Mouse (Mus musculus) megakaryocyte, adult 5-6 weeks (primary cell): ENCODE results near the gene Cpa3. TPM values are rescaled to one million over a fixed set of nuclear protein-coding genes. Genes with fewer than 3 reads are reported as not detected.

Source experiments
- total RNA-seq, 2 experiments: library from RNA; stranded (forward) in 1 of 2; stranded (reverse) in 1 of 2; fragments of 153-499, 151-499 nt in 1 of 2; fragments of 221-1000, 200-1000 nt in 1 of 2; gene quantifications; 2 replicates each; pipeline versions ENCODE4 v1.2.3 to v1.2.4; 2015 to 2017

The Cpa3 gene
- total RNA-seq, 2 experiments from 2014 or later: 76.1 to 191 TPM

Other genes with a start within 250 kb of the Cpa3 start
- gene Hps3, start 206.9 kb downstream of the Cpa3 start, total RNA-seq (2015): 109 and 112 TPM in 2 replicates
- gene Hps3, start 206.9 kb downstream of the Cpa3 start, total RNA-seq (2017): 88.3 and 94.4 TPM in 2 replicates
- 57.8 and 70.3 TPM in 2 replicates for gene Hltf, start 184.4 kb downstream of the Cpa3 start, total RNA-seq (2015)
- gene Hltf, start 184.4 kb downstream of the Cpa3 start, total RNA-seq (2017): 51.8 and 58.5 TPM in 2 replicates
- 190 and 197 TPM in 2 replicates for gene Gyg, start 86.9 kb downstream of the Cpa3 start, total RNA-seq (2015)
- 64.1 and 69.4 TPM in 2 replicates for gene Gyg, start 86.9 kb downstream of the Cpa3 start, total RNA-seq (2017)
- not detected in 2 replicates for gene Cpb1, start 33.6 kb upstream of the Cpa3 start, total RNA-seq (2015)
- gene Cpb1, start 33.6 kb upstream of the Cpa3 start, total RNA-seq (2017): not detected in 2 replicates
- not detected in 2 replicates for gene Agtr1b, start 125.0 kb upstream of the Cpa3 start, total RNA-seq (2015)
- gene Agtr1b, start 125.0 kb upstream of the Cpa3 start, total RNA-seq (2017): not detected in 2 replicates